Mouse (Mus musculus) midbrain, embryonic 16.5 days (tissue): ENCODE measurements around the gene Tex29. TPM values are rescaled to one million over a fixed set of nuclear protein-coding genes. Genes with fewer than 3 reads are reported as not detected.

ENCODE experiments used
- ATAC-seq: fragments of 200-750 bp; cut with Nextera tagmentation; 2 replicates; pipeline ENCODE4 v1.8.0; 2017; ENCODE audit warnings: moderate TSS enrichment
- H3K27ac ChIP-seq: fragments of 300-500 bp; sonication (generic); 2 replicates; pipeline ENCODE4 v1.5.1; 2014; ENCODE audit warnings: mild to moderate bottlenecking, low read length, mixed read lengths
- H3K27me3 ChIP-seq: fragments of 300-500 bp; sonication (generic); 2 replicates; pipeline ENCODE4 v1.6.1; 2014; ENCODE audit warnings: low read depth, low read length, mixed read lengths; ENCODE audit not compliant: control insufficient read depth, insufficient read depth
- H3K36me3 ChIP-seq: fragments of 300-500 bp; sonication (generic); 2 replicates; pipeline ENCODE4 v1.6.1; 2014; ENCODE audit warnings: mild to moderate bottlenecking, low read length, moderate library complexity, mixed read lengths; ENCODE audit not compliant: control insufficient read depth, insufficient read depth
- H3K4me1 ChIP-seq: fragments of 300-500 bp; sonication (generic); 2 replicates; pipeline ENCODE4 v1.6.1; 2014; ENCODE audit warnings: mild to moderate bottlenecking, low read length, mixed read lengths; ENCODE audit not compliant: control insufficient read depth, insufficient read depth
- H3K4me2 ChIP-seq: fragments of 300-500 bp; sonication (generic); 2 replicates; pipeline ENCODE4 v1.6.1; 2014; ENCODE audit warnings: mild to moderate bottlenecking, low read length, mixed read lengths
- H3K4me3 ChIP-seq: fragments of 300-500 bp; sonication (generic); 2 replicates; pipeline ENCODE4 v1.5.1; 2014; ENCODE audit warnings: low read depth, mild to moderate bottlenecking, low read length, moderate library complexity, mixed read lengths
- H3K9ac ChIP-seq: fragments of 300-500 bp; sonication (generic); 2 replicates; pipeline ENCODE4 v1.6.1; 2014; ENCODE audit warnings: low read depth, low read length, mixed read lengths
- H3K9me3 ChIP-seq: fragments of 300-500 bp; sonication (generic); replicated peaks from 2 replicates; pipeline ENCODE4 v1.6.1; 2014; ENCODE audit warnings: mild to moderate bottlenecking, low read length, mixed read lengths; ENCODE audit not compliant: control insufficient read depth, poor library complexity, severe bottlenecking
- WGBS: fragments of 180-500 bp; shearing (Covaris S2); extraction: QIAGEN DNeasy Blood & Tissue Kit; methylation state at CpG from one replicate; pipeline ENCODE4 v1.1.7; 2014; 5-methylcytosine and 5-hydroxymethylcytosine counted together
- polyA plus RNA-seq: library from polyadenylated mRNA; unstranded; fragments of >200 nt; fragmentation: Nextera tagmentation; extraction: Ambion mirVana; gene quantifications from 2 replicates; pipeline ENCODE4 v1.2.1, GENCODE M21; 2015

Gene Tex29
- polyA plus RNA-seq, 1 experiment from 2014 or later, result 0.23 TPM

GRCm38 (mm10) chr8:11822550-11823060 is 17.7 kb upstream of the Tex29 start:
- WGBS, result 86% methylated on average over 9 of the region's 9 CpGs
- H3K27me3 ChIP-seq, result no peaks in the 10 kb centered on the region
- H3K9me3 ChIP-seq, result no peaks in the 10 kb centered on the region
- ATAC-seq, result no peak
- H3K9ac ChIP-seq, result no peak overlapping the region
- no peak overlapping the region for H3K27ac ChIP-seq
- H3K36me3 ChIP-seq, result peaks cover 46% of the 10 kb centered on the region
- no peaks in the 10 kb centered on the region for H3K4me1 ChIP-seq
- no peak overlapping the region for H3K4me2 ChIP-seq
- H3K4me3 ChIP-seq, result no peak overlapping the region

GRCm38 (mm10) chr8:11825756-11826155 is 14.5 kb upstream of the Tex29 start:
- Histone ChIP-seq H3K4me3 (no peak overlapping the region), H3K27ac (no peak overlapping the region), H3K27me3 (no peaks in the 10 kb centered on the region), H3K4me2 (no peak overlapping the region), H3K36me3 (peaks cover 24% of the 10 kb centered on the region), H3K9ac (no peak overlapping the region), H3K4me1 (peaks cover 12% of the 10 kb centered on the region), H3K9me3 (no peaks in the 10 kb centered on the region)
- no peak for ATAC-seq
- WGBS, result 66% methylated on average over 3 of the region's 3 CpGs

GRCm38 (mm10) chr8:11827312-11827711 is 13.0 kb upstream of the Tex29 start:
- Histone ChIP-seq H3K4me3 (no peak overlapping the region), H3K9me3 (no peaks in the 10 kb centered on the region), H3K27ac (peak overlapping the region; percentile 27; the same call in 1 of the 2 replicates), H3K4me2 (no peak overlapping the region), H3K36me3 (peaks cover 16% of the 10 kb centered on the region), H3K4me1 (peaks cover 20% of the 10 kb centered on the region), H3K27me3 (no peaks in the 10 kb centered on the region), H3K9ac (no peak overlapping the region)
- ATAC-seq, result no peak
- WGBS, result 63% methylated on average over 3 of the region's 3 CpGs

- Histone ChIP-seq H3K27me3 (no peaks in the 10 kb centered on the region), H3K4me3 (no peak overlapping the region), H3K9me3 (no peaks in the 10 kb centered on the region), H3K4me2 (peak overlapping the region; percentile 23), H3K36me3 (peaks cover 25% of the 10 kb centered on the region), H3K4me1 (peaks cover 20% of the 10 kb centered on the region), H3K9ac (peak overlapping the region; percentile 44), H3K27ac (peak overlapping the region; percentile 76)
- WGBS, result 28% methylated on average over 16 of the region's 16 CpGs
- ATAC-seq, result peak; percentile 66
These were observed 9.8 kb upstream of the Tex29 start for GRCm38 (mm10) chr8:11830214-11831046.

- peak overlapping the region; percentile 76 for H3K27ac ChIP-seq
- 89% methylated on average over 10 of the region's 10 CpGs for WGBS
These were observed 9.1 kb upstream of the Tex29 start for GRCm38 (mm10) chr8:11831174-11831573.

GRCm38 (mm10) chr8:11831939-11832338 is 8.3 kb upstream of the Tex29 start:
- ATAC-seq, result no peak
- WGBS, result 93% methylated on average over 5 of the region's 5 CpGs
- Histone ChIP-seq H3K27me3 (no peaks in the 10 kb centered on the region), H3K4me1 (peaks cover 20% of the 10 kb centered on the region), H3K9me3 (no peaks in the 10 kb centered on the region), H3K36me3 (peaks cover 15% of the 10 kb centered on the region), H3K4me3 (no peak overlapping the region), H3K4me2 (no peak overlapping the region), H3K27ac (no peak overlapping the region), H3K9ac (no peak overlapping the region)

More at GRCm38 (mm10) chr8:11831174-11831573, 9.1 kb upstream of the Tex29 start:
- no peak overlapping the region for H3K4me3 ChIP-seq
- no peaks in the 10 kb centered on the region for H3K9me3 ChIP-seq
- peaks cover 19% of the 10 kb centered on the region for H3K36me3 ChIP-seq
- H3K9ac ChIP-seq, result no peak overlapping the region
- ATAC-seq, result no peak
- peaks cover 20% of the 10 kb centered on the region for H3K4me1 ChIP-seq
- no peaks in the 10 kb centered on the region for H3K27me3 ChIP-seq
- H3K4me2 ChIP-seq, result no peak overlapping the region

- WGBS, result 91% methylated on average over 4 of the region's 4 CpGs
- no peak overlapping the region for H3K9ac ChIP-seq
- no peak overlapping the region for H3K4me2 ChIP-seq
- H3K4me3 ChIP-seq, result no peak overlapping the region
- peaks cover 15% of the 10 kb centered on the region for H3K36me3 ChIP-seq
- H3K27me3 ChIP-seq, result no peaks in the 10 kb centered on the region
- no peak overlapping the region for H3K27ac ChIP-seq
- ATAC-seq, result no peak
- H3K4me1 ChIP-seq, result peaks cover 20% of the 10 kb centered on the region
- H3K9me3 ChIP-seq, result no peaks in the 10 kb centered on the region
These were observed 7.1 kb upstream of the Tex29 start for GRCm38 (mm10) chr8:11833157-11833556.

- Histone ChIP-seq H3K27ac (no peak overlapping the region), H3K9ac (no peak overlapping the region), H3K4me1 (peaks cover 20% of the 10 kb centered on the region), H3K4me2 (no peak overlapping the region), H3K4me3 (no peak overlapping the region), H3K9me3 (no peaks in the 10 kb centered on the region), H3K36me3 (peaks cover 15% of the 10 kb centered on the region), H3K27me3 (no peaks in the 10 kb centered on the region)
- WGBS, result 95% methylated on average over 5 of the region's 5 CpGs
- no peak for ATAC-seq
These were observed 6.1 kb upstream of the Tex29 start for GRCm38 (mm10) chr8:11834200-11834599.

GRCm38 (mm10) chr8:11834691-11835090 is 5.6 kb upstream of the Tex29 start:
- no peaks in the 10 kb centered on the region for H3K9me3 ChIP-seq
- H3K4me2 ChIP-seq, result no peak overlapping the region
- peaks cover 15% of the 10 kb centered on the region for H3K36me3 ChIP-seq
- WGBS, result 93% methylated on average over 16 of the region's 16 CpGs
- H3K4me1 ChIP-seq, result peaks cover 18% of the 10 kb centered on the region
- H3K27me3 ChIP-seq, result no peaks in the 10 kb centered on the region
- ATAC-seq, result no peak
- no peak overlapping the region for H3K27ac ChIP-seq
- H3K9ac ChIP-seq, result no peak overlapping the region
- H3K4me3 ChIP-seq, result no peak overlapping the region
